In the genomic region with DNA sequence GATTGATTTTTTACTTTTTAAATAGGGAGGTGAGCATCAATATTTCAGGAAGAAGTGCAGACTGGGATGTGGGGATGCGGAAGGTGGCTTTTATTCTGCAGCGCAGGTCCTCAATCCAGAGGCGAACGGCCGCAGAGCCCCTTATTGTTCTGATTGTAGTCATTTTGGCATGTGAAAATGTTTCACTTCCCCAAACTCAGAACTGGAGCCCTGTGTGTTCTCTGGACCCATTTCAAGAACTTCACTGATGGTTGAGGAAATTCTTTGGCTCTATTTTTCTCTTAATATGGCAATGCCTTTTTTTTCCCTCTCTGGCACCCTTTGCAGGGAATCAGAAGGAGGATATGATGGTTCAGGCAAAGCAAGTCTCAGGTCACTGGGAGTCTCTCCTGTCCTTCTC, we compare ENCODE assay signal across 17 mouse cellular contexts. TPM values are rescaled to one million over a fixed set of nuclear protein-coding genes. Genes with fewer than 3 reads are reported as not detected.
A peak's percentile ranks its signal among the peaks of the same experiment; 100 is the strongest.
DNase-seq lines count a peak whose midpoint lies in the region; ATAC-seq and TF ChIP-seq lines count a peak whose summit lies in the region.
"Had no signal": no experiment of that assay in that cellular context is flagged by ENCODE, and none has a peak within 500 bp of the region (broad histone marks: within the 10 kb centered on the region; RNA-seq: fewer than 3 reads in every experiment).

No protein-coding gene starts in this region.

- H3K27me3 ChIP-seq in heart, adult 2 months (ENCODE audit: control insufficient read depth, insufficient read depth, low read length): no peaks in the 10 kb centered on the region
- H3K27me3 ChIP-seq in lung, embryonic 16.5 days (ENCODE audit: control insufficient read depth, insufficient read depth, low read depth, low read length): no peaks in the 10 kb centered on the region
- no peaks in the 10 kb centered on the region for H3K27me3 ChIP-seq in embryonic facial prominence, embryonic 14.5 days (replicated peaks; ENCODE audit: control insufficient read depth, insufficient read depth, low read length)
- peaks cover 2% of the 10 kb centered on the region; the same call in 1 of the 2 replicates for H3K27me3 ChIP-seq in small intestine, adult 2 months (ENCODE audit: control insufficient read depth, insufficient read depth, low read length)
- H3K27me3 ChIP-seq: embryonic facial prominence, embryonic 12.5 days; kidney, embryonic 15.5 days; liver, embryonic 15.5 days; midbrain, embryonic 12.5 days had no signal

- no peak for TF ChIP-seq POLR2A in heart, adult 2 months (IDR thresholded peaks at IDR 0.05; ENCODE audit: insufficient read depth, low read depth, low read length)
- no peak for TF ChIP-seq POLR2A in small intestine, adult 2 months (IDR thresholded peaks at IDR 0.05; ENCODE audit: low read depth, low read length)

- no peak for DNase-seq in heart, adult 2 months
- DNase-seq in heart, postnatal 36 days: no peak
- no peak for DNase-seq in lung, adult 18-20 months
- DNase-seq in embryonic facial prominence, embryonic 14.5 days (ENCODE audit: low spot score): peak; percentile 62
- no peak for DNase-seq in frontal cortex, postnatal 25 days (ENCODE audit: low spot score in 2 of 2)
- no peak for DNase-seq in left cerebral cortex, adult 2 months (ENCODE audit: extremely low spot score in 1 of 2, low spot score in 2 of 2)
- DNase-seq: B cell, adult 2 months; cerebellum, adult 9-11 months; retina, postnatal 1 day had no signal

- H3K36me3 ChIP-seq in heart, adult 2 months (ENCODE audit: control insufficient read depth, insufficient read depth, low read length): peaks cover 11% of the 10 kb centered on the region; the same call in 1 of the 2 replicates
- no peaks in the 10 kb centered on the region for H3K36me3 ChIP-seq in lung, embryonic 16.5 days (ENCODE audit: control insufficient read depth, insufficient read depth, low read length)
- H3K36me3 ChIP-seq in embryonic facial prominence, embryonic 14.5 days (ENCODE audit: control insufficient read depth, insufficient read depth, low read length): no peaks in the 10 kb centered on the region
- H3K36me3 ChIP-seq in small intestine, adult 2 months (ENCODE audit: control insufficient read depth, insufficient read depth, low read length): no peaks in the 10 kb centered on the region
- H3K36me3 ChIP-seq: embryonic facial prominence, embryonic 12.5 days; G1E; kidney, embryonic 15.5 days; liver, embryonic 15.5 days; midbrain, embryonic 12.5 days had no signal

- H3K4me2 ChIP-seq in lung, embryonic 16.5 days (ENCODE audit: low read depth, low read length): no peak overlapping the region
- no peak overlapping the region for H3K4me2 ChIP-seq in embryonic facial prominence, embryonic 14.5 days (ENCODE audit: low read depth, low read length)
- H3K4me2 ChIP-seq: embryonic facial prominence, embryonic 12.5 days; kidney, embryonic 15.5 days; liver, embryonic 15.5 days; midbrain, embryonic 12.5 days had no signal

- WGBS in heart, adult 2 months: 53% methylated on average over 5 of the region's 5 CpGs
- 72% methylated on average over 5 of the region's 5 CpGs for WGBS in lung, embryonic 16.5 days
- 74% methylated on average over 5 of the region's 5 CpGs for WGBS in embryonic facial prominence, embryonic 14.5 days
- WGBS in small intestine, adult 2 months: 78% methylated on average over 5 of the region's 5 CpGs

- no peaks in the 10 kb centered on the region for H3K79me2 ChIP-seq in heart, adult 2 months (replicated peaks; ENCODE audit: control insufficient read depth, insufficient read depth, low read length)

- H3K4me1 ChIP-seq in heart, adult 2 months (ENCODE audit: control insufficient read depth, insufficient read depth, low read length): peaks cover 26% of the 10 kb centered on the region
- H3K4me1 ChIP-seq in lung, embryonic 16.5 days (replicated peaks; ENCODE audit: control insufficient read depth, insufficient read depth, low read length): peaks cover 23% of the 10 kb centered on the region
- H3K4me1 ChIP-seq in embryonic facial prominence, embryonic 14.5 days (ENCODE audit: control insufficient read depth, insufficient read depth, low read length): peaks cover 55% of the 10 kb centered on the region
- H3K4me1 ChIP-seq in small intestine, adult 2 months (ENCODE audit: control insufficient read depth, insufficient read depth, insufficient read length, low read length): no peaks in the 10 kb centered on the region; the same call in 1 of the 2 replicates
- H3K4me1 ChIP-seq: liver, embryonic 15.5 days had no signal

- peak overlapping the region; percentile 50 for H3K27ac ChIP-seq in heart, adult 2 months
- H3K27ac ChIP-seq in lung, embryonic 16.5 days (ENCODE audit: low read length): peak overlapping the region; percentile 36; the same call in 1 of the 2 replicates
- peak overlapping the region; percentile 3 for H3K27ac ChIP-seq in embryonic facial prominence, embryonic 14.5 days (replicated peaks; ENCODE audit: low read depth, low read length)
- peak overlapping the region; percentile 58 for H3K27ac ChIP-seq in small intestine, adult 2 months (ENCODE audit: insufficient read depth, low read depth, low read length)
- H3K27ac ChIP-seq in left cerebral cortex, adult 2 months: no peak overlapping the region; the same call in 1 of the 2 replicates
- H3K27ac ChIP-seq: embryonic facial prominence, embryonic 12.5 days; hindbrain, postnatal 0 days; kidney, embryonic 15.5 days; liver, embryonic 15.5 days; midbrain, embryonic 12.5 days had no signal

- no peak for ATAC-seq in lung, embryonic 16.5 days (ENCODE audit: low read depth)
- no peak for ATAC-seq in embryonic facial prominence, embryonic 14.5 days (ENCODE audit: low read depth)
- ATAC-seq: hindbrain, postnatal 0 days had no signal

- H3K9me3 ChIP-seq in lung, embryonic 16.5 days (ENCODE audit: control insufficient read depth, low read length): no peaks in the 10 kb centered on the region
- H3K9me3 ChIP-seq in embryonic facial prominence, embryonic 14.5 days (ENCODE audit: control insufficient read depth, low read length): no peaks in the 10 kb centered on the region
- H3K9me3 ChIP-seq: embryonic facial prominence, embryonic 12.5 days; kidney, embryonic 15.5 days; liver, embryonic 15.5 days; midbrain, embryonic 12.5 days had no signal

- TF ChIP-seq CTCF in heart, adult 2 months (IDR thresholded peaks at IDR 0.05): no peak
- TF ChIP-seq CTCF in small intestine, adult 2 months (IDR thresholded peaks at IDR 0.05; ENCODE audit: extremely low read depth, insufficient read length, insufficient replicate concordance, low read depth, low read length): no peak
- TF ChIP-seq CTCF in left cerebral cortex, adult 2 months (IDR thresholded peaks at IDR 0.05): no peak

- no peak for TF ChIP-seq EP300 in heart, adult 2 months (IDR thresholded peaks at IDR 0.05; ENCODE audit: insufficient read depth, low read depth, low read length)

- intact Hi-C loops in heart, adult 2 months (cut with DNase I): loop anchor here (2.0 kb wide), 1 partner anchor 32 kb away; a partner anchor contains a TSS
- intact Hi-C loops in heart, postnatal 36 days (cut with DNase I): no loop called here
- intact Hi-C loops in left cerebral cortex, adult 2 months (cut with DNase I): no loop called here

- H3K9ac ChIP-seq in heart, adult 2 months (ENCODE audit: low read depth, low read length): no peak overlapping the region
- no peak overlapping the region for H3K9ac ChIP-seq in lung, embryonic 16.5 days (ENCODE audit: low read length)
- H3K9ac ChIP-seq in embryonic facial prominence, embryonic 14.5 days (ENCODE audit: low read depth, low read length): no peak overlapping the region
- H3K9ac ChIP-seq: embryonic facial prominence, embryonic 12.5 days; kidney, embryonic 15.5 days; liver, embryonic 15.5 days; midbrain, embryonic 12.5 days had no signal

- H3K4me3 ChIP-seq in heart, adult 2 months: no peak overlapping the region
- H3K4me3 ChIP-seq in lung, embryonic 16.5 days (ENCODE audit: low read length): no peak overlapping the region
- no peak overlapping the region for H3K4me3 ChIP-seq in embryonic facial prominence, embryonic 14.5 days (ENCODE audit: low read depth, low read length)
- H3K4me3 ChIP-seq in small intestine, adult 2 months (ENCODE audit: low read depth, low read length): no peak overlapping the region
- H3K4me3 ChIP-seq in left cerebral cortex, adult 2 months: no peak overlapping the region
- H3K4me3 ChIP-seq: embryonic facial prominence, embryonic 12.5 days; kidney, embryonic 15.5 days; liver, embryonic 15.5 days; midbrain, embryonic 12.5 days had no signal

RNA-seq across cellular contexts. Expression of a gene that starts 33.2 kb away (rescaled TPM):
- 100 to 1,000 TPM; 102 to 117 TPM for total RNA-seq in heart, adult 2 months (2021)
- polyA plus RNA-seq in heart, adult 2 months (2012; rRNA removed): 85.7 and 91.1 TPM in 2 replicates
- 100 to 1,000 TPM; 120 to 129 TPM for total RNA-seq in heart, postnatal 36 days (2021)
- polyA plus RNA-seq in lung, embryonic 16.5 days (2015; fragmentation: Nextera tagmentation; extraction: Ambion mirVana): 71.6 and 75.7 TPM in 2 replicates
- polyA plus RNA-seq in embryonic facial prominence, embryonic 14.5 days (2014; fragmentation: Nextera tagmentation; extraction: Ambion mirVana): 113 and 128 TPM in 2 replicates
- polyA plus RNA-seq in small intestine, adult 2 months (2012; rRNA removed): 30.2 and 35.8 TPM in 2 replicates
- total RNA-seq in left cerebral cortex, adult 2 months (2021): 100 to 1,000 TPM; 200 to 236 TPM
- total RNA-seq: G1E had no signal
- polyA plus RNA-seq: G1E had no signal
